Mouse (Mus musculus) megakaryocyte, embryonic 14.5 days (primary cell): Measurements from ENCODE around the gene Upf1. TPM values are rescaled to one million over a fixed set of nuclear protein-coding genes. Genes with fewer than 3 reads are reported as not detected.

Experiments used
- H3K27me3 ChIP-seq: replicated peaks from 2 replicates; pipeline ENCODE3; 2012; ENCODE audit warnings: inconsistent platforms
- H3K36me3 ChIP-seq: replicated peaks from 2 replicates; pipeline ENCODE3; 2012; ENCODE audit warnings: low read length, inconsistent platforms, mixed read lengths
- H3K4me1 ChIP-seq: 2 replicates; pipeline ENCODE4 v1.6.1; 2012; ENCODE audit warnings: inconsistent platforms
- H3K4me3 ChIP-seq: replicated peaks from 2 replicates; pipeline ENCODE3; 2012; ENCODE audit warnings: moderate library complexity, mild to moderate bottlenecking, inconsistent platforms
- H3K9me3 ChIP-seq: 2 replicates; pipeline ENCODE4 v1.6.1; 2012; ENCODE audit warnings: inconsistent platforms
- FLI1 ChIP-seq: IDR thresholded peaks from 2 replicates; pipeline ENCODE4 v1.6.1; 2012; ENCODE audit warnings: low read length, inconsistent platforms, mixed read lengths
- GATA1 ChIP-seq: IDR thresholded peaks from 3 replicates; pipeline ENCODE4 v1.6.1; 2012; ENCODE audit warnings: mixed read lengths, low read length, inconsistent platforms, borderline replicate concordance
- polyA plus RNA-seq: library from polyadenylated mRNA; stranded (reverse); fragments of >175 nt; gene quantifications from 2 replicates; pipeline ENCODE4 v1.2.3, GENCODE M21; 2012; ENCODE audit warnings: low replicate concordance; ENCODE audit not compliant: insufficient read depth

Gene Upf1
- polyA plus RNA-seq, 1 experiment: 75.0 TPM

DNA sequence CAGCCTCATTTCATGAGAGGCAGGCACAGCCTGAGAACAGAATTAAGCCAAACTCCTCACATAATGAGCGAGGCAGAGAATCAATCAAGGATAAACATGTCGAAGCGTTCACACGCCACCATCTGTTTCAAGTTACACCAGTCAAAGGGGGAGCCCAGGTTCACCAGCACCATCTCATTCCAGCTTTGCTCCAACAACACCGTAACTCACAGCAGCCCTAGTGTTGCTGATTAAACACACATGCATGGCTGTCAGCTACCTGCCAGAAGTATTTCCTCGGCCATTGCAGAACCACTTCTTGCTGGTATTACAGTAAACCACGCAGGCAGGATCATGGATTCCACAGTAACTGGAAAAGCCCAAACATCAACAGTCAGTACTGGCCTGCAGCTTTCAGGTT is 10.0 kb downstream of the Upf1 start:
- TF ChIP-seq FLI1 (no peak), GATA1 (no peak)
- Histone ChIP-seq H3K9me3 (no peaks in the 10 kb centered on the region), H3K27me3 (no peaks in the 10 kb centered on the region), H3K4me3 (no peak overlapping the region), H3K4me1 (peaks cover 61% of the 10 kb centered on the region), H3K36me3 (peaks cover 94% of the 10 kb centered on the region)

DNA sequence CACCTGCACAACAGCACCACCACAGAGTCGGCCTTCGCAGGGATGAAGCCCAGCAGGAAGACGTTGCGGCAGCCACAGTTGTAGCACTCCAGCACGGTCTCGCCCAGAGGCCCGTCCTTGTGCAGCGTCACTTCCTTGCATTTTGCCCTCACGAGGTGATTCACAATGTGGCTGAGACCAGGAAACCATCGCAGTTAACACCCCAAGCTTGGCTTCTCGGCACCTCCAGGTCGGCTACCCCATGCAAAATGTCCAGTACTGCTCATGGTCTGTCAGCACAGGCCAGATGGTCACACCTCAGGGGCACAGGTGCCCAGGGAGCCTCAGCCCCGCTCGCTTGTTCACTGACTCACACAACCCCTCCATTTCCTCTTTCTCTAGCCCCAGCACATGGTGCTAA is 11.1 kb downstream of the Upf1 start:
- Histone ChIP-seq H3K36me3 (peaks cover 94% of the 10 kb centered on the region), H3K27me3 (no peaks in the 10 kb centered on the region), H3K9me3 (no peaks in the 10 kb centered on the region), H3K4me3 (no peak overlapping the region), H3K4me1 (peaks cover 55% of the 10 kb centered on the region)
- TF ChIP-seq FLI1 (no peak), GATA1 (no peak)

DNA sequence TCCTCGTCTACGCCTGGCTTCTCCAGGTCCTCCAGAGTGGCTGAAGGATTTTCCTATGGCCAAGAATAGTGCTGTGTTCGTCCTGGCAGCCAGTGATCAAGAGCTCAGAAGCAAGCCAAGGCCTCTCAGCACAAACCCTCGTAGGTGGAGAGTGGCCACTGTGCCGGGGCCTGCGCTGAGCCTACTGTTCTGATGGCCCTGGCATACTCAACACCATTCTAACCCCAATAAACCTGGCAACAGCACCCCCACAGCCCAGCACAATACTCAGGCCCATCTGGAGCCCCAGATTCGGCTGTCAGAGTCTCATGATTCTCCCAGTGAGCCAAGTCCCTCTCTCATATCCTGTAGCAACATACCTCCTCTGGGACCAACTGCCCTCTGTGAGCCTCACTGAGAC is 12.4 kb downstream of the Upf1 start:
- no peak for TF ChIP-seq FLI1
- no peak for TF ChIP-seq GATA1
- H3K27me3 ChIP-seq: no peaks in the 10 kb centered on the region
- no peaks in the 10 kb centered on the region for H3K9me3 ChIP-seq
- H3K4me1 ChIP-seq: peaks cover 49% of the 10 kb centered on the region
- no peak overlapping the region for H3K4me3 ChIP-seq
- H3K36me3 ChIP-seq: peaks cover 95% of the 10 kb centered on the region

DNA sequence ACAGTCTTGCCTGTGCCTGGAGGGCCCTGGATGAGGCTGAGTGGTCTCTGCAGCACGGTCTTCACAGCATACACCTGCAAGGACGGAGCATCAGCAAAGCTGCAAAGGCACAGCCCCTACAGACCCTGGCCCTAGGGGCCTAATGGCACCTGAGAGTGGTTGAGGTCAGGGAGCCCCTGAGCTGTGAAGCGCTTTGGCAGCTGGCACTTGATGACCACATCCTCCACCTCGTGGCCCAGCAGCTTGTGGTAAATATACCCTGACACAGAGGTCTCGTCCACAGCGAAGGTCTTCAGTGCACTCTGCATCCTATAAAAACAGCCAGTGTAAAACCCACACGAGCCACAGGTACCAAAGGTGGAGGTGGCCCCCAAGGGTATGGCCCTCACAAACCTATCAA is 14.1 kb downstream of the Upf1 start:
- TF ChIP-seq GATA1 (no peak), FLI1 (no peak)
- no peaks in the 10 kb centered on the region for H3K27me3 ChIP-seq

DNA sequence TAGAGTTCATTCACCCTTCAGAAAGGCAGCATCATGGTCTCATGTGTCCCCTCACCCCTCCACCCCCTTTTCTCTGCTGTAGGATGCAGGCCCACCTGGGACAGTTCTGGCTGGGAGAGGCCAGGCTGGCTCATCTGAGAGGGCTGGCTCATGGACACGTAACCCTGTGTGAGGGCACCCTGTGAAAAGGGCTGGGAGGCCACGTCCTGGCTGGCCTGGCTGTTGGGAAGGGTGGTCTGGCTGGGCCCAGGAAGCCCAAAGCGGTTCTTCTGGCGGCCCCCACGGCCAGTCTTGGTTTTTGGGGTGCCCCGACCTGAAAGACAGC is 20.2 kb downstream of the Upf1 start:
- Histone ChIP-seq H3K27me3 (no peaks in the 10 kb centered on the region), H3K9me3 (peaks cover 11% of the 10 kb centered on the region; the same call in 1 of the 2 replicates), H3K4me3 (no peak overlapping the region), H3K4me1 (peaks cover 36% of the 10 kb centered on the region), H3K36me3 (peaks cover 84% of the 10 kb centered on the region)
- TF ChIP-seq FLI1 (no peak), GATA1 (no peak)

More for the DNA sequence above, 14.1 kb downstream of the Upf1 start:
- Histone ChIP-seq H3K36me3 (peaks cover 100% of the 10 kb centered on the region), H3K4me3 (no peak overlapping the region), H3K9me3 (no peaks in the 10 kb centered on the region), H3K4me1 (peaks cover 32% of the 10 kb centered on the region)

DNA sequence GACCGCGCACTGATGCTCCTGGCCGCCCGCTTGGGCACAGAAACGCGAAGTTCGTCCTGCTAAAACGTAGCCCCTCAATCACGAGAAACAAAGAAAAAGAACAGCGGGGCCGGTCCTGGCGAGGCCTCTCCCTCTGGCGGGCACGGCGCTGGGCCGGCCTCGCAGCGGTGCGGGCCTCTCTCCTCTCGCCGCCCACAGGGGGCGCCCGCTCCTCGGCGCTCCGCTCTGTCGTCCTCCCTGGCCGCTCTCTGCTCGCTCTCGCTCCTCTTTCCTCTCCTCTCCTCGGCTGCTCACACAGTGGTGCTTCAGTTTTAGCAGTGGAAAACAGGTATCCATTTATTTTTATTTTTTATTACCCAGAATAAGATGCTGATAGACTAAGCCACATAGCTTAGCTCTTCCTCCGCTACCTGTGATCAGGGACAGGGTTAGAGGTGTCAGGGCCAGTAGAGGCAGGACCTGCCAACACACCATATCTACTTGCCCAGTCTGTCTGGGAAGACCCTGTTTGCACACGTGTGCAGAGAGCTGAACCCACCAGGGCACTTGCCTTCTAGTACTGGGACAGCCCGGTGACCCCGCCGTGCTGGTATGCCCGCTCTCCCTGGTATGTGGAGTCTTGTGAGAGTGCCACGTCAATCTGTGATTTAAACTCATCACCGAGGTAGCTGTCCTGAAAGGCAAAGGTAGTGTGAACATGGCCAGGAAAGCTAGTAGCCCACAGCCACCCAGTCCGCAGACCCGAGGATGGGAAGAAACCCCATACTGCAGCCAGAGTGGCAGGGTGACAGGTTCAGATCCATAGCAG is 20.8 kb downstream of the Upf1 start:
- H3K4me1 ChIP-seq: peaks cover 39% of the 10 kb centered on the region

DNA sequence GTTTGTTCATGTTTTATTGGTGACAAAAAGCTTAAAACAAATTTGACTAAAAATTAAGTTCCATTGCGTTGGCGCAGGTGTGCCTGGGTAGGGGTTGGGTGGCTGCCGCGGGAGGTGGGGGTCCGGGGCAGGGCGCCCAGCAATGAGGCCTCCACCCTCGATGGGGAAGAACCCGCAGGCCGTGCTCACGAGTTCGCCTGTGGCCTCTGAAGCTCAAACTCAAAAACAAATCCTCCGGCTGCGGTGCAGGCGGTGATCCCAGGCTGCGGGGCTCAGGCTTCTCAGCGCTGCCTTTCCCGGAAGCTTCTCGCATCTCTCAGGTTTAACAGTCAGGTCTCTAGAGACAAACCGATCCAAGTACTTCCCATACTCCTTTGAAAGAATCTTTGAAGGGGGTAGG is 21.6 kb downstream of the Upf1 start:
- TF ChIP-seq FLI1 (no peak), GATA1 (no peak)
- Histone ChIP-seq H3K27me3 (no peaks in the 10 kb centered on the region), H3K9me3 (peaks cover 11% of the 10 kb centered on the region; the same call in 1 of the 2 replicates), H3K4me1 (peaks cover 34% of the 10 kb centered on the region), H3K36me3 (peaks cover 71% of the 10 kb centered on the region), H3K4me3 (no peak overlapping the region)

More for the DNA sequence above, 20.8 kb downstream of the Upf1 start:
- H3K36me3 ChIP-seq: peaks cover 79% of the 10 kb centered on the region
- TF ChIP-seq FLI1 (no peak), GATA1 (no peak)
- H3K27me3 ChIP-seq: no peaks in the 10 kb centered on the region
- H3K9me3 ChIP-seq: peaks cover 11% of the 10 kb centered on the region; the same call in 1 of the 2 replicates
- no peak overlapping the region for H3K4me3 ChIP-seq

DNA sequence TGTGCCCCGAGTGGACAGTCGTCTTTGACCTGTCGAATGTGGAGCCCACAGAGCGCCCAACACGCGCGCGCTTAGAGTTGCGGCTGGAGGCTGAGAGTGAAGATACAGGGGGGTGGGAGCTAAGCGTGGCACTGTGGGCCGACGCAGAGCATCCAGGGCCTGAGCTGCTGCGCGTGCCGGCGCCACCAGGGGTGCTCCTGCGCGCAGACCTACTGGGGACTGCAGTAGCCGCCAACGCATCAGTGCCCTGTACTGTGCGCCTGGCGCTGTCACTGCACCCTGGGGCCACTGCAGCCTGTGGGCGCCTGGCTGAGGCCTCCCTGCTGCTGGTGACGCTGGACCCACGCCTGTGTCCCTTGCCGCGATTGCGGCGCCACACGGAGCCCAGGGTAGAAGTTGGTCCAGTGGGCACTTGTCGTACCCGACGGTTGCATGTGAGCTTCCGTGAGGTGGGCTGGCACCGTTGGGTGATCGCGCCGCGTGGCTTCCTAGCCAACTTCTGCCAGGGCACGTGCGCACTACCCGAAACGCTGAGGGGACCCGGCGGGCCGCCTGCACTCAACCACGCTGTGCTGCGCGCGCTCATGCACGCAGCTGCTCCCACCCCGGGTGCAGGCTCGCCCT is 22.2 kb downstream of the Upf1 start:
- Histone ChIP-seq H3K4me3 (no peak overlapping the region), H3K36me3 (peaks cover 65% of the 10 kb centered on the region), H3K27me3 (no peaks in the 10 kb centered on the region), H3K9me3 (peaks cover 11% of the 10 kb centered on the region; the same call in 1 of the 2 replicates), H3K4me1 (peaks cover 34% of the 10 kb centered on the region)
- TF ChIP-seq GATA1 (no peak), FLI1 (no peak)

DNA sequence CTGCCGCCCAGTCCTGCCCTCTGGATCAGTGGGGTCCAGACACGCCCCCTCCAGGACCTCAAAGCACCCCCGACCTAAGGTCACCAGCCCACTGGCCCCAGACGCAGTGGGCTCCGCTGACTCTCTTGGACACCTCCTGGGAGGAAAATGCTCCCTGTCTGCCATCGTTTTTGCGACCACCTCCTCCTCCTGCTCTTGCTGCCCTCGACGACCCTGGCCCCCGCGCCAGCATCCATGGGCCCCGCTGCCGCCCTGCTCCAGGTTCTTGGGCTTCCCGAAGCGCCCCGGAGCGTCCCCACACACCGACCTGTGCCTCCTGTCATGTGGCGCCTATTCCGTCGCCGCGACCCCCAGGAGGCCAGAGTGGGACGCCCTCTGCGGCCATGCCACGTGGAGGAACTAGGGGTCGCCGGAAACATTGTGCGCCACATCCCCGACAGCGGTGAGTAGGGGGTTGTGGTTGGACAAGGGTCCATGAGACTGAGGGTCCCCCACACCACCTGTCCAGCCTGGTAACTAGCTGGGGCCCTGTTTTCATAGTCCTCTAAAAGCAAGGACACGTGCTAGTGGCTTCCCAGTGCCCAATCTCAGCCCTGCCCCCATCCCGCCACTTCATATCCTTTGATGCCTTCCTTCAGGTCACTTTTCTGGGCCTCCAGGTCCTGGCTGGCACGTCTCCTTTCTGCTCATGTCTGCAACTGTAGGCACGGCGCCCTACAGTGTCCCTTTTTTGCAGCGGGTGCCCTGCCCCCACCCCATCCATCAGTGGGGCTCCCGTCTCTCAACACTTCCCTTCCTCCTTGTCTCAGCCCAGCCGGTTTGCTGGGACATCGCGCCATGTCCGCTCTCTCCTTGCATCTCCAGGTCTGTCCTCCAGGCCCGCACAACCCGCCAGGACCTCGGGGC is 23.0 kb downstream of the Upf1 start:
- Histone ChIP-seq H3K4me1 (peaks cover 39% of the 10 kb centered on the region), H3K9me3 (peaks cover 11% of the 10 kb centered on the region; the same call in 1 of the 2 replicates), H3K36me3 (peaks cover 57% of the 10 kb centered on the region), H3K27me3 (no peaks in the 10 kb centered on the region), H3K4me3 (no peak overlapping the region)
- TF ChIP-seq GATA1: no peak
- TF ChIP-seq FLI1: no peak
